Mouse (Mus musculus) forebrain, embryonic 14.5 days (tissue): Measurements from ENCODE around the gene Rps6kb2. TPM values are rescaled to one million over a fixed set of nuclear protein-coding genes. Genes with fewer than 3 reads are reported as not detected.

Experiments
- ATAC-seq: fragments of 200-750 bp; cut with Nextera tagmentation; 2 replicates; pipeline ENCODE4 v1.8.0; 2017; ENCODE audit warnings: mild to moderate bottlenecking, moderate library complexity
- DNase-seq: peaks from one replicate; pipeline ENCODE4 v3.0.0-alpha.2; 2015; ENCODE audit warnings: low spot score
- H3K27ac ChIP-seq: fragments of 300-500 bp; sonication (generic); 2 replicates; pipeline ENCODE4 v1.5.1; 2014; ENCODE audit warnings: low read depth, mild to moderate bottlenecking, control low read depth, low read length, moderate library complexity
- H3K27me3 ChIP-seq: fragments of 300-500 bp; sonication (generic); replicated peaks from 2 replicates; pipeline ENCODE4 v1.6.1; 2014; ENCODE audit warnings: low read length, control low read depth, mixed read lengths; ENCODE audit not compliant: control insufficient read depth, insufficient read depth
- H3K36me3 ChIP-seq: fragments of 300-500 bp; sonication (generic); 2 replicates; pipeline ENCODE4 v1.6.1; 2014; ENCODE audit warnings: low read length, control low read depth; ENCODE audit not compliant: control insufficient read depth, insufficient read depth
- H3K4me1 ChIP-seq: fragments of 300-500 bp; sonication (generic); 2 replicates; pipeline ENCODE4 v1.6.1; 2014; ENCODE audit warnings: antibody characterized with exemption, low read length, control low read depth; ENCODE audit not compliant: control insufficient read depth, insufficient read depth
- H3K4me2 ChIP-seq: fragments of 300-500 bp; sonication (generic); 2 replicates; pipeline ENCODE4 v1.6.1; 2014; ENCODE audit warnings: mild to moderate bottlenecking, control low read depth, low read length
- H3K4me3 ChIP-seq: fragments of 300-500 bp; sonication (generic); 2 replicates; pipeline ENCODE4 v1.5.1; 2014; ENCODE audit warnings: low read depth, low read length, control low read depth
- H3K9ac ChIP-seq: fragments of 300-500 bp; sonication (generic); 2 replicates; pipeline ENCODE4 v1.6.1; 2014; ENCODE audit warnings: mild to moderate bottlenecking, low read length, control low read depth, moderate library complexity
- H3K9me3 ChIP-seq: fragments of 300-500 bp; sonication (generic); replicated peaks from 2 replicates; pipeline ENCODE4 v1.6.1; 2016; ENCODE audit warnings: low read length, control low read depth, mixed read lengths; ENCODE audit not compliant: control insufficient read depth
- WGBS: fragments of 180-500 bp; shearing (Covaris S2); extraction: QIAGEN DNeasy Blood & Tissue Kit; methylation state at CpG from one replicate; pipeline ENCODE4 v1.1.7; 2014; 5-methylcytosine and 5-hydroxymethylcytosine counted together
- polyA plus RNA-seq: library from polyadenylated mRNA; unstranded; fragments of >200 nt; fragmentation: Nextera tagmentation; extraction: Ambion mirVana; gene quantifications from 2 replicates; pipeline ENCODE4 v1.2.1, GENCODE M21; 2014

Rps6kb2 gene
- polyA plus RNA-seq: 32.3 and 35.5 TPM in 2 replicates

- Histone ChIP-seq H3K27me3 (no peaks in the 10 kb centered on the region), H3K27ac (peak within 1 kb of the TSS; percentile 80), H3K9me3 (no peaks in the 10 kb centered on the region), H3K4me1 (peaks cover 10% of the 10 kb centered on the region), H3K9ac (peak within 1 kb of the TSS; percentile 74), H3K4me3 (peak within 1 kb of the TSS; percentile 68), H3K36me3 (peaks cover 31% of the 10 kb centered on the region), H3K4me2 (peak within 1 kb of the TSS; percentile 97)
- DNase-seq: peak; percentile 99
- WGBS: 6% methylated on average over 42 of the region's 42 CpGs
- peak; percentile 95 for ATAC-seq
Measured at GRCm38 (mm10) chr19:4162646-4163542, at the start of gene Rps6kb2. Rps6kb2 (minus strand) TSS chr19:4163354.

- H3K27me3 ChIP-seq: peaks cover 37% of the 10 kb centered on the region
- peaks cover 15% of the 10 kb centered on the region for H3K4me1 ChIP-seq
- H3K9ac ChIP-seq: no peak overlapping the region
- H3K27ac ChIP-seq: no peak overlapping the region
- DNase-seq (no peak), ATAC-seq (no peak)
- H3K36me3 ChIP-seq: no peaks in the 10 kb centered on the region
- H3K4me3 ChIP-seq: no peak overlapping the region
- H3K4me2 ChIP-seq: no peak overlapping the region
- 14% methylated on average over 4 of the region's 4 CpGs for WGBS
- H3K9me3 ChIP-seq: no peaks in the 10 kb centered on the region
Measured at GRCm38 (mm10) chr19:4211891-4212588, 48.9 kb upstream of the Rps6kb2 start.

GRCm38 (mm10) chr19:4208563-4208962, 45.4 kb upstream of the Rps6kb2 start:
- no peaks in the 10 kb centered on the region for H3K9me3 ChIP-seq
- H3K4me2 ChIP-seq: no peak overlapping the region
- no peak overlapping the region for H3K4me3 ChIP-seq
- H3K4me1 ChIP-seq: no peaks in the 10 kb centered on the region
- H3K9ac ChIP-seq: no peak overlapping the region
- ATAC-seq (no peak), DNase-seq (no peak)
- peaks cover 18% of the 10 kb centered on the region; the same call in 1 of the 2 replicates for H3K27me3 ChIP-seq
- no peaks in the 10 kb centered on the region for H3K36me3 ChIP-seq
- 70% methylated on average over 5 of the region's 5 CpGs for WGBS
- no peak overlapping the region for H3K27ac ChIP-seq

GRCm38 (mm10) chr19:4206971-4207370, 43.8 kb upstream of the Rps6kb2 start:
- Histone ChIP-seq H3K27ac (no peak overlapping the region), H3K4me1 (peaks cover 4% of the 10 kb centered on the region), H3K4me3 (no peak overlapping the region), H3K9me3 (no peaks in the 10 kb centered on the region), H3K9ac (no peak overlapping the region), H3K27me3 (peaks cover 7% of the 10 kb centered on the region; the same call in 1 of the 2 replicates), H3K4me2 (no peak overlapping the region), H3K36me3 (no peaks in the 10 kb centered on the region)
- 3% methylated on average over 2 of the region's 2 CpGs for WGBS
- peak; percentile 42; the same call in 1 of the 2 replicates for ATAC-seq
- DNase-seq: peak; percentile 67

- H3K4me3 ChIP-seq: no peak overlapping the region
- H3K36me3 ChIP-seq: no peaks in the 10 kb centered on the region
- H3K9ac ChIP-seq: no peak overlapping the region
- H3K27me3 ChIP-seq: 0 out of 2 replicates have a peak, but pooled peaks cover 3% of the 10 kb centered on the region
- no peak for DNase-seq
- 77% methylated on average over 3 of the region's 4 CpGs for WGBS
- no peak for ATAC-seq
- peaks cover 17% of the 10 kb centered on the region for H3K4me1 ChIP-seq
- no peak overlapping the region for H3K4me2 ChIP-seq
- H3K27ac ChIP-seq: no peak overlapping the region
- H3K9me3 ChIP-seq: no peaks in the 10 kb centered on the region
Measured at GRCm38 (mm10) chr19:4204889-4205288, 41.7 kb upstream of the Rps6kb2 start.

- Histone ChIP-seq H3K4me1 (peaks cover 17% of the 10 kb centered on the region), H3K4me3 (no peak overlapping the region), H3K4me2 (no peak overlapping the region), H3K9me3 (no peaks in the 10 kb centered on the region), H3K27me3 (0 out of 2 replicates have a peak, but pooled peaks cover 3% of the 10 kb centered on the region), H3K36me3 (peaks cover 10% of the 10 kb centered on the region), H3K27ac (no peak overlapping the region), H3K9ac (no peak overlapping the region)
- no peak for ATAC-seq
- 59% methylated on average over 13 of the region's 13 CpGs for WGBS
- no peak for DNase-seq
Measured at GRCm38 (mm10) chr19:4203604-4204326, 40.6 kb upstream of the Rps6kb2 start.

GRCm38 (mm10) chr19:4203148-4203547, 40.0 kb upstream of the Rps6kb2 start:
- Histone ChIP-seq H3K4me2 (no peak overlapping the region), H3K36me3 (peaks cover 16% of the 10 kb centered on the region), H3K27ac (no peak overlapping the region), H3K4me3 (no peak overlapping the region), H3K9ac (no peak overlapping the region), H3K9me3 (no peaks in the 10 kb centered on the region), H3K27me3 (0 out of 2 replicates have a peak, but pooled peaks cover 3% of the 10 kb centered on the region), H3K4me1 (peaks cover 17% of the 10 kb centered on the region)
- DNase-seq (no peak), ATAC-seq (no peak)
- 69% methylated on average over 3 of the region's 3 CpGs for WGBS

GRCm38 (mm10) chr19:4202149-4202548, 39.0 kb upstream of the Rps6kb2 start:
- ATAC-seq (no peak), DNase-seq (no peak)
- peak overlapping the region; percentile 56 for H3K4me3 ChIP-seq
- peak overlapping the region; percentile 83 for H3K4me2 ChIP-seq
- peaks cover 24% of the 10 kb centered on the region for H3K36me3 ChIP-seq
- H3K27me3 ChIP-seq: 0 out of 2 replicates have a peak, but pooled peaks cover 3% of the 10 kb centered on the region
- H3K9me3 ChIP-seq: no peaks in the 10 kb centered on the region
- H3K4me1 ChIP-seq: peaks cover 17% of the 10 kb centered on the region
- H3K27ac ChIP-seq: no peak overlapping the region
- peak overlapping the region; percentile 73 for H3K9ac ChIP-seq
- 31% methylated on average over 7 of the region's 7 CpGs for WGBS
